Mouse (Mus musculus) C2C12 (cell line): ENCODE results near the gene Slc25a51. TPM values are rescaled to one million over a fixed set of nuclear protein-coding genes. Genes with fewer than 3 reads are reported as not detected.
"Not testable (repeated sequence)": the region's sequence is repeated elsewhere in the genome, so short reads cannot be mapped to it uniquely, and the experiment has no call there.

Experiments used
- H3K27me3 ChIP-seq: one replicate; pipeline ENCODE4 v1.6.1; 2011; ENCODE audit not compliant: control insufficient read depth, insufficient read depth, insufficient read length
- H3K36me3 ChIP-seq: one replicate; pipeline ENCODE4 v1.6.1; 2011; ENCODE audit not compliant: control insufficient read depth, insufficient read depth
- H3K4me3 ChIP-seq: one replicate; pipeline ENCODE4 v1.5.1; 2011; ENCODE audit warnings: mild to moderate bottlenecking, control low read depth; ENCODE audit not compliant: poor library complexity, insufficient read depth, severe bottlenecking
- H3K79me2 ChIP-seq: one replicate; pipeline ENCODE4 v1.6.1; 2011; ENCODE audit not compliant: control insufficient read depth, insufficient read depth
- H3K79me3 ChIP-seq: one replicate; pipeline ENCODE4 v1.6.1; 2011; ENCODE audit warnings: low read depth, control low read depth
- H3ac ChIP-seq: one replicate; pipeline ENCODE3; 2011; ENCODE audit warnings: low read depth; ENCODE audit not compliant: control insufficient read depth, insufficient read length
- CEBPB ChIP-seq: IDR thresholded peaks from one replicate; pipeline ENCODE4 v1.6.1; 2011; ENCODE audit warnings: low read depth, mild to moderate bottlenecking, control low read depth, moderate library complexity
- CTCF ChIP-seq: IDR thresholded peaks from one replicate; pipeline ENCODE4 v1.5.1; 2011; ENCODE audit not compliant: control insufficient read depth, insufficient read depth, insufficient read length
- FOSL1 ChIP-seq: IDR thresholded peaks from one replicate; pipeline ENCODE4 v1.8.0; 2011; ENCODE audit warnings: mild to moderate bottlenecking, low read length; ENCODE audit not compliant: poor library complexity, insufficient read depth, severe bottlenecking
- MAX ChIP-seq: IDR thresholded peaks from one replicate; pipeline ENCODE4 v1.6.1; 2011; ENCODE audit warnings: mild to moderate bottlenecking, control low read depth
- MYOD1 ChIP-seq: IDR thresholded peaks from one replicate; pipeline ENCODE4 v1.6.1; 2011; ENCODE audit warnings: low read depth; ENCODE audit not compliant: control insufficient read depth, insufficient read length
- MYOG ChIP-seq: IDR thresholded peaks from one replicate; pipeline ENCODE4 v1.6.1; 2011; ENCODE audit not compliant: control insufficient read depth, insufficient read length; ENCODE audit errors: extremely low read depth
- USF1 ChIP-seq: IDR thresholded peaks from one replicate; pipeline ENCODE4 v1.6.1; 2011; ENCODE audit warnings: low read depth, mild to moderate bottlenecking, control low read depth, moderate library complexity
- polyA plus RNA-seq: library from polyadenylated mRNA; unstranded; fragments of >200 nt; fragmentation: generic; extraction: Trizol; gene quantifications from one replicate; pipeline ENCODE4 v1.2.1, GENCODE M21; 2012; ENCODE audit warnings: missing spikeins

Gene Slc25a51
- polyA plus RNA-seq, 1 experiment: 42.4 TPM

DNA sequence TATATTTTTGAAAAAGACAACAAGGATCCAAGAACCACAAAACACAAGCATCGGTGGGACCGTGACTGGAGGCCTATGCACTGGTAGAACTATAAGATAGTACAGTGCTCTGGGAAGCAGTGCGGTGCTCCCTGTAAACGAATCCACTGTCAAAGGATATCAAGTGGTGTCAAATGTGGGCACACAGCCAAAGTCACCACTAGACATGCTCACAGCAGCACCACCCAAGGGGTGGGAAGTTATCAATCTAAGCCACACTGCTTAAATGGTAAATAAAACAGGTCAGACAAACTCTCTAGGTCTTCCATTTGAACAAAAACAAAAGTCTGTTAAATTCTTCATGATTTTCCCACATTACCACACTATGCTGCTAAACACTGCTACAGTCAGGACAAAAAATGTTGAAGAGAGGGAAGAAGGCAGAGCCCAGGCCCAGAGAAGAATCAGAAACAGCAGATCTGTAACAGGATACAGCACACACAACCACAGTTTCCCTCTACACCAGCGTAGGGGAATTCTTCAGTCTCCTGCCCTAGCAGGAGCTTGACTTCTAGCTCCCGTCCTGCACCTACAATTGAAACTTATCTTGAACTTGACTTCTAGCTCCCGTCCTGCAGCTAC lies 5.6 kb downstream of the Slc25a51 start:
- Histone ChIP-seq H3K79me2 (peaks cover 62% of the 10 kb centered on the region), H3K27me3 (no peaks in the 10 kb centered on the region), H3K79me3 (peaks cover 20% of the 10 kb centered on the region), H3K36me3 (peaks cover 27% of the 10 kb centered on the region), H3K4me3 (no peak overlapping the region), H3ac (no peak overlapping the region)
- no peak for TF ChIP-seq MAX

DNA sequence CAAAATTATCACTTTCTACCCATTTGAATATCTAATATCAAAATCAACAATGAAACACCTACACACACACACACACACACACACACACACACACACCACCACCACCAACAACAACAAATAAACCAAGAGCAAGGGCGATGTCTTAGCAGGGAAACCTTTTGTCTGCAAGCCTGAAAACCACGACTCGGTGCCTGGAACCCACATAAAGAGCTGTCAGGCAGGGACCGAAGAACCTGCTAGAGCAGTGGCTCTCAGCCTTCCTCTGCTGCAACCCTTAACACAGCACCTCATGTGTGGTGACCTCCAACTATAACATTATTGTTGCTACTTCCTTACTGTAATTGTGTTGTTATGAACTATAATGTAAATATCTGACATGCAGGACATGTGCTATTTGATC lies 6.3 kb downstream of the Slc25a51 start:
- Histone ChIP-seq H3ac (no peak overlapping the region), H3K79me2 (peaks cover 54% of the 10 kb centered on the region), H3K4me3 (no peak overlapping the region), H3K36me3 (peaks cover 27% of the 10 kb centered on the region), H3K27me3 (no peaks in the 10 kb centered on the region), H3K79me3 (peaks cover 14% of the 10 kb centered on the region)
- TF ChIP-seq CEBPB: no peak
- TF ChIP-seq MYOD1: no peak
- TF ChIP-seq CTCF: no peak
- no peak for TF ChIP-seq MAX
- TF ChIP-seq FOSL1: no peak
- no peak for TF ChIP-seq MYOG
- no peak for TF ChIP-seq USF1

DNA sequence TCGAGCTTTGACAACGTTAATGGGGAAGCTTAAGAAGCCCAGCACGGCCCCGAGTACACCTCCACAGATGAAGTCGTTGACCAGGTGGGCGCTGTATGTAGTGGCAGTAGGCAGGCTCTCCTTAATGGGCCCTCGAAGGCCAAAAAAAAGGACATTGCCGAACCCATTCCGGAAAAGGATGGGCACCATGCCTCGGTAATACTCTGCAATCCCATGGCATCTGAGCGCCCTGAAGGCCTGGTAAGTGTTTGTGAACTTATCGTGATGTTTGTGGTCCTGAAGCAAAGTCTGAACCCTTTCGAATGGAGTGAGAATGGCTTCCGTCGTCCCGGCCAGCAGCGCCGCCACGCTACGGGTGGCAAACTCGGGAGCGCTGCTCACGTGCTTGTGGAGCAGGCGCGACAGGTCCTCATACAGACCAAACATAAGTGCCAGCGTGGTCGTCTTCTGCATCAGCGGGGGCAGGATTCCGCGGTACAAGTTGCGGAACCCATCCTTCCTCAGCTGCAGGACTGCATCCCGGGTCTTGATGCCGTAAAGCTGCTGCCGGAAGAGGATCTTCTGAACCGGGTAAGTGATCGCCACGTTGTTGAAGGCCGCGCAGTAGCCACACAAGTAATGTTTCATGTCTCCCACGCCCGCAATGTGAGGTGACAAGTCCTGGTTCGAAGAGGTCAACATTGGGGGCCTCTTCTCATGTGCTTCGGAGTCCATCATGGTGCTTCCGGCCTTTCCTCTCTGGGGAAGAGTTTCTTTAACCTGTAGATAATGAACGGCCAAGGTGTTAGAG lies 8.9 kb downstream of the Slc25a51 start:
- no peaks in the 10 kb centered on the region for H3K27me3 ChIP-seq
- no peak for TF ChIP-seq MYOD1
- TF ChIP-seq USF1: no peak
- no peak for TF ChIP-seq MYOG
- no peak for TF ChIP-seq CTCF
- TF ChIP-seq CEBPB: no peak
- no peak for TF ChIP-seq FOSL1
- no peak for TF ChIP-seq MAX
- peaks cover 27% of the 10 kb centered on the region for H3K36me3 ChIP-seq
- H3ac ChIP-seq: no peak overlapping the region
- H3K79me2 ChIP-seq: peaks cover 31% of the 10 kb centered on the region
- H3K79me3 ChIP-seq: peaks cover 7% of the 10 kb centered on the region
- H3K4me3 ChIP-seq: no peak overlapping the region

DNA sequence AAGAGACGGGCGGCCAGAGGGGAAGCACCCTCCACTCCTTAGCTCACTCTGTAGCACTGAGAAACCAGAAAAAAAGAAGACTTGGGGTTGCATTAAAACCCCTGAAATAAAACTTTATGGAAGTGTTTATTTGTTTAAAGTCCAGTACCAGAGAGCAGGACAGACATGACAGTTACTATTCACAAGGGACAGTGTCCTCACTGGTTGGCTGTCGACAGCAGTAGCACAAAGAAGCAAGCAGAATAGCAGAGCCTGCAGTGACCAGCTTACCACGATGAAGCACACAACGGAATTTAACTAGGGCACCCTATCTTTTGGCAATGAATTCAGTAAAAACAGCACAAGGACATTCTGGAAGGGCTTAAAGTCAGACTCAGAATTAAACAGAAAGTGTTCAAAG lies 10.3 kb downstream of the Slc25a51 start:
- Histone ChIP-seq H3K36me3 (peaks cover 18% of the 10 kb centered on the region), H3K79me2 (peaks cover 19% of the 10 kb centered on the region)
- not testable (repeated sequence) for H3K79me3 ChIP-seq, H3ac ChIP-seq, H3K27me3 ChIP-seq, H3K4me3 ChIP-seq

DNA sequence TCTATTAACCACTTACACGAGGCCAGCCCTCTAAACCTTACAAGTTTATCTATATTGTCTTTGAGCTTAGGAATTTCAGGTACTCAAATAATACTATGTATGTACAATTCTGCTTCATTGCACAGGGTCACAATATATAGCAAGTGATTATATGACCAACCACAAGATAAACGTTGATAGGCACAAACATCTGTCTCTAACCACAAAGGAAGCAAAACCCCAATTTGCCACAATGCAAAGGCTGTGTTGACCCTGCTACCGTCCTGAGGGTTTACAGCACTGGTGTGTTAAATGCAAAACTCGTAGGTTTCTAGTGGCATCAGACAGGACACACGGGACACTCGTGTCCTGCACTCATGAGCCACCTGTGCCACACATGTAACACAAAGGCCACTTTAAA lies 12.4 kb downstream of the Slc25a51 start:
- not testable (repeated sequence) for H3K36me3 ChIP-seq

DNA sequence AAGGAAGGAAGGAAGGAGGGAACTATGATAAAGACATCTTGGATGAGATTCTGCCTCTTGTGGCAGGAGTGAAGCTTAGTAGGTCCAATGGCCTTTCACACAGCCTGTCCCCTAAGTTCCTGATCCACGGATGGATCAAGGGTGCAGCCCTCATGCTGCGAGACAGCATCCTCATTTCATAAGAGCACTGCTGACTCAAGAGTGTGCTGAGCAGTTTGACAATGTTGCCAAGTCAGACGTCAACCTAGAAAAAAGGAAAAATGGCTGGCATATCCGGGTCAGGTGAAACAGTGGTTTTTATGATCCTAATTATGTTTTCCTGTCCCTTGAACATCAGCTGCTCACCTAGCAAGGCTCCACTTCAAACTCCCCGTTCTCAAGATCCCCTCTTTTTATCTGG lies 14.9 kb downstream of the Slc25a51 start:
- no peak for TF ChIP-seq MAX
- no peak for TF ChIP-seq MYOG
- TF ChIP-seq MYOD1: no peak
- no peak for TF ChIP-seq USF1
- TF ChIP-seq CTCF: no peak
- no peak for TF ChIP-seq CEBPB
- TF ChIP-seq FOSL1: no peak
- no peak overlapping the region for H3ac ChIP-seq
- peaks cover 2% of the 10 kb centered on the region for H3K79me3 ChIP-seq
- H3K4me3 ChIP-seq: no peak overlapping the region
- H3K27me3 ChIP-seq: no peaks in the 10 kb centered on the region
- no peaks in the 10 kb centered on the region for H3K79me2 ChIP-seq
- no peaks in the 10 kb centered on the region for H3K36me3 ChIP-seq

More for the DNA sequence above, 12.4 kb downstream of the Slc25a51 start:
- not testable (repeated sequence) for H3K4me3 ChIP-seq, H3ac ChIP-seq, H3K27me3 ChIP-seq, H3K79me2 ChIP-seq, H3K79me3 ChIP-seq
